Mouse (Mus musculus): ENCODE data around the gene Daxx.

The Daxx gene

GRCm38 (mm10) chr17:33959135-33959534 is 49.9 kb downstream of the Daxx start:
- DNase-seq (ENCODE audit: extremely low read depth, low read depth, low spot score) = no peak

GRCm38 (mm10) chr17:33959948-33960347 is 50.7 kb downstream of the Daxx start:
- DNase-seq (ENCODE audit: extremely low read depth, low read depth, low spot score) = no peak

GRCm38 (mm10) chr17:33962876-33963275 is 53.7 kb downstream of the Daxx start:
- DNase-seq (ENCODE audit: extremely low read depth, low read depth, low spot score) = no peak

All from fat pad, adult 2 months (tissue).